Mouse (Mus musculus) neutrophil, adult 59 days (primary cell): Measurements from ENCODE around the gene Slc44a4. TPM values are rescaled to one million over a fixed set of nuclear protein-coding genes. Genes with fewer than 3 reads are reported as not detected.

Experiments
- total RNA-seq, 2 experiments: library from RNA; stranded (reverse); gene quantifications; 1 replicate in 1 of 2; 2 replicates in 1 of 2; pipeline ENCODE4 v1.2.4; 2023

Gene Slc44a4
- total RNA-seq, result under 1 TPM in 1 of 2 experiments, not detected in 1; 0.24 TPM

DNA sequence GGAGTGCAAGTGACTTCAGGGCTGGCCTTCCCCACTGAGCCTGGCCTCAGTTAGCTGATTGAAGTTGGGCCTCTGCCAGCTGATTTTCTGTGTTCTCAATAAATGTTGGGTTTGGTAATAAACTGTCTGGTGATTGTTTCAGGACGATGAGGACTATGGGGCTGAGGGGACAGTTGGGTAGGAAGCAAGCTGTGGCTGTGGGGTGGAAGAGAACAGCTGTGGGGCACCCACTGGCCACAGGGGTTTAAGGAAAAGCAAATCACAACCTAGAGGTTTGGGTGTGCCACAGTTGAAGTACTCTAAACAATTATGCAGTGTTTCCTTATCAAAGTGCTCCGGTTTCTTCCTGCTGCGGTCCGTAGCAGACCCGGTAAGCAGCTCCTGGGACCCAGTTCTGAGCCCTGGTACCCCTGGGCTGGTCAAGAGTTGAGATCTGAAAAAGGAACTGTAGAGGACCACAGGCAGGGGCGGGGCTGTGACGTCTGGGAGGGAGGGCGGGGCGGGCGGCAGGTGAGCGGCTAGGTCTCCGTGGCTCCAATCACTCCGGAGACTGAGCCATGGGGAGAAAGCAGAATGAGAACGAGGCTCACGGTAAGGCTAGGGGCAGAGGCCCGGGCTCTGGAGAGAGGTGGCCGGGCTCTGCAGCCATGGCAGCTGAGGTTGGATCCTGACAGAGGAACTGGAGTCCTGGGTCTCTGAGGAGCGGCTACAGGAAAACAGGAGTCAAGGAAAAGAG, at the start of gene Slc44a4:
Gene Slc44a4, plus strand, starts transcription at position 537 of the 736 bp plus-strand sequence.

DNA sequence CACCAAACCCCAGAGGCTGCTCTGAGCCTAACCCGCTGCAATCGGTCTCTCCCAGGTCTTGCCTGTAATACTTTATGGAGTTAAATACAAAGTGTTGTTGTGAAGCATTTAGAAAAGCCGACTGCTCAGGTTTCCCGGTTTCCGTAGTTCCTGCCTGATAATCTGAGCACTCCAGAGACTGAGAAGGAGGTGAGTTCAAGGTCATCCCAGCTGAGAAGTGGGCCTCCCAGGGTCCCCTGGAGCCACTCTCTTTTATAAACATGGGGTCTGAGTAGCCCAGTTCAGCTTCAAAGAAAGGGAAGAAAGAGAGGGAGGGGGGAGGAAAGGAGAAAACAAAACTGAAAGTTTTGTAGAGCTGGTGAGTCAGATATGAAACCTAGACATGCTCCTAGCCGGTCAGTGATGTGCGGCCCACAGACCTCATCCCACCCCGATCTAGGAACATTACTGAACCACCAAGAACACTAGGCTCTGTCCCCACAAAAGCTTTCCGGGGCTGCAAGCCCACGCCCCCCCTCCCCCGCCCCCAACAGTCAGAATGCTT, 34.9 kb upstream of the Slc44a4 start, which contains the start of gene Zbtb12:
Gene Zbtb12, plus strand, starts transcription at position 148 of the 544 bp plus-strand sequence.

DNA sequence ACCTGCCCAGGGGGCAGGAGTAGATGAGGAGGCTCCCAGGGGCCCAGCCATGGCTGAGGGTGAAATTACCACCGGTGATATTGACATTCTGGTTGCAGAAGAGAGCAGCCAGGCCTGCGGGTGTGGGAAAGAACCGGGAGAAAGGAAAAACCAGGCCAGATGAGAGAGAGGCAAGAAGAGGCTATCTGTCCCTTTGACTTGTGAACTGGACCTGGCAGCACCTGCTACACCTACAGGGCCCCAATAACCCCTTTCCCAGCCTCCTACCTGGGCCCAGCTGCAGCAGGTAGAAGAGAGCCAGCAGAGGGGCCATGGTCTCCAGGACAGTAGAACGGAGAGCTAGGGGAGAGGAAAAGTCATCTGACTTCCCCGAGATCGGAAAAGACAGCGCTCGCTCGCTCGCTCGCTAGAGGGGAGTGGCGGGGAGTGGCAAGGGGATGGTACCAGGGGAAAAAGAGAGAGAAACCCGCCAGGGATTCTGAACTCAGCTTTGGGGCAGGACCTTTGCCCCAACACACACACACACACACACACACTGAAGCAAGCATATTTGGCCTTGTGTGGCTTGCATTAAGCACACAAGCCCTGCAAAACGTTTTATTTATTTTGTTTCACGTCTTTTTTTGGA, 32.5 kb upstream of the Slc44a4 start, which contains the start of gene Gm20547:
Gene Gm20547, minus strand, starts transcription at position 360 of the 628 bp plus-strand sequence.

DNA sequence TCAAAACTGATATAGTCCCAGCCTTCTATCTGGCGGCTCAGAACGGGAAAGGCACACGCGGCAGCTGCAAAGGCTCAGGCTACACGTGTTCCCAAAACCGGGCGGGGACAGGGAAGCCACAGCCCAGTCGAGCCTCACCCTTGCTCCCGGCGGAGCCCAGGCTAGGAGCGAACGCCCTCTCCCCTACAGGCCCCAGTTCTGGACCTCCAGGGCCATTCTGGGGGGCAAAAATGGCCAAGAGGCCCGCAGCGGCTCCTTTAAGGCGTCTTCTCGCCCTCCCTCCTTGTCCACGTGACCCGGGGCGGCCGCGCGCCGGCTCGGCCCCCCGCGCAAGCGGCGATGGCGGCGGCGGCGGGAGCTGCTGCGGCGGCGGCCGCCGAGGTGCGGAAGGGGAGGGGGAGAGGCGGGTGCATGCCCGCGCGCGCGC, 16.1 kb upstream of the Slc44a4 start, which contains the start of the genes C2 and Ehmt2:
Gene C2, minus strand, starts transcription at position 106 of the 427 bp plus-strand sequence.
Gene Ehmt2, plus strand, starts transcription at position 310 of the 427 bp plus-strand sequence.

DNA sequence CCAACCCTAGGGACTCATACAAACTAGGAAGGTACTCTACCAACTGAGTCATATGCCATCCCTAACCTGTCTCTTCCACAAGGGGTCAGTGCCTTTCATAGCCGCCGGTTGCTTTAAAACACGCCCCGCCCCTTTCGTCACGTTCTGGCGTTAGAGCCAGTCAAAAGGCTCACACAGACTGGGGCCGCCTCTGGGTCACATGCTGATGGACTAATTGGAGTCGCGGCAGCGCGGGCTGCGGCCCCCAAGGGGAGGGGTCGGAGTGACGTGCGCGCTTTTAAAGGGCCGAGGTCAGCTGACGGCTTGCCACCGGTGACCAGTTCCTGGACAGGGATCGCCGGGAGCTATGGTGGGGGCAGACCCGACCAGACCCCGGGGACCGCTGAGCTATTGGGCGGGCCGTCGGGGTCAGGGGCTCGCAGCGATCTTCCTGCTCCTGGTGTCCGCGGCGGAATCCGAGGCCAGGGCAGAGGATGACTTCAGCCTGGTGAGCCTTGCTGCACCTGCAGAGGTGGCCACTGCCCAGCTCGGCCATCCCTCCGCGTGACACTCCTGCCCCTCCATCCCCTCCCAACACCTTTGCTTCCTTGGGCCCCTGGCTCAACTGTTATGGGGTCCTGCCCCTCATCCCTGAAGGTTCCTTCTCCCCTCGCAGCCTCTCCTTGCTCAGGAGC, 16.9 kb downstream of the Slc44a4 start, which contains the start of gene Neu1:
Gene Neu1, plus strand, starts transcription at position 193 of the 674 bp plus-strand sequence.

DNA sequence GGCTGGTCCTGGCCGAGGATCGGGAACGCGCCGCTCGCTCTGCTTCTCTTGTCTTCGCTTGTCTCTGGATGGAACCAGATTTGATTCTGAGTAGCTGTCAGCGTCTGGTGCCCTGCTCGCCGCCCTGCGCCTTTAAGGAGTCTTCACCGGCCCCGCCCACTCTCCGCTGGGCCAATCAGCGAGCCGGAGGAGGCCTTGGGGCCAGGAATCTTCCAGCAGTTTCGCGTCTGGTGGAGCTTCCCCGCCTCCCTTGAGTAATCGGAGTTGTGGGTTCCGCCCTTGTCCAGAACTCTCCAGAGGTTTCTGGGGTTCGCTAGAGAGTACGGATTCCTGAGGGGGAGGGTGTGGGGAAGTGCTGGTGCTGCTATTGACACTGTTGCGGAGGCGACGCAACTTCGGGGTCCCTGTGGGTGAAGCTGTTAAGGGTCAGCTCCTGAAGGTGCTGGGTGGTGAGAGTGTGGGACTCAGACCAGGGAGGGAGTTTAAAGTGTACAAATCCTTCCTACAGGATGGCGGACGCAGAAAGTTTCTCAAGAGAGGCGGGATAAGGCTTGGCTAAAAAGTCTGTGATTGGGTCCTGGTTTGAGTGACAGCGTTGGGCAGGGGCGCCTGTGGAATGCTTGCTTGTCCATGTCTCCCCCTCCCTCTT, 45.0 kb downstream of the Slc44a4 start, which contains the start of gene Hspa1b:
Gene Hspa1b, minus strand, starts transcription at position 109 of the 649 bp plus-strand sequence.

DNA sequence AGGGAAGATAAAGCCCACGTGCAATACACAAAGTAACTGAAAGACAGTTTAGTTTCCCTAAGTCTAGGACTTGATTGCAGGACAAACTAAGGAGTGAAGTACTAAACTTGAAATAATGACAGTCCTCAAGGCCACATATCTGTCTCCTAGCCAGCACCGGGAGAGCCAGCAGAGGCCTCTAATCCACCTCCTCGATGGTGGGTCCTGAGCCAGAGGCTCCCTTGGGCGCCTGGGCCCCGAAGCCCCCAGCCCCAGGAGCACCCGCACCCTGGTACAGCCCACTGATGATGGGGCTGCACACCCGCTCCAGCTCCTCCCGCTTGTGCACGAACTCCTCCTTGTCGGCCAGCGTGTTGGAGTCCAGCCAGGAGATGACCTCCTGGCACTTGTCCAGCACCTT, 55.6 kb downstream of the Slc44a4 start, which contains the start of gene Gm20481:
Gene Gm20481, plus strand, starts transcription at position 91 of the 400 bp plus-strand sequence.

DNA sequence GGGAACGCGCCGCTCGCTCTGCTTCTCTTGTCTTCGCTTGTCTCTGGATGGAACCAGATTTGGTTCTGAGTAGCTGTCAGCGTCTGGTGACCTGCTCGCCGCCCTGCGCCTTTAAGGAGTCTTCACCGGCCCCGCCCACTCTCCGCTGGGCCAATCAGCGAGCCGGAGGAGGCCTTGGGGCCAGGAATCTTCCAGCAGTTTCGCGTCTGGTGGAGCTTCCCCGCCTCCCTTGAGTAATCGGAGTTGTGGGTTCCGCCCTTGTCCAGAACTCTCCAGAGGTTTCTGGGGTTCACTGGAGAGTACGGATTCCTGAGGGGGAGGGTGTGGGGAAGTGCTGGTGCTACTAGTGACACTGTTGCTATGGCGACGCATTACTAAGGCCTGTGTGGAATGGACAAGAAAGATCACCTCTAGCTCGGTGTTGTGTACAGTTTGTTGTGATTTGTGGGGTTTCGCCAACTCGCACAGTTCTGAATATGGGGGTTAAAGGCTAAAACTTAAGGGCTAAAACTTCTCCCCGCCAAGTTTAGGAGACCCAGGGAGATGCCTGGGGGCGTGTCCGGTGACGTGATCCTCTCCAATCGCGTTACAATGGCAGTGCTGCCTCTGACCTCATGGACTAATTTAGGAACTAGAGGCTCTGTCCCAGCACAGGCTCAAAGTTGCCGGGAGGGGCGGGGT, 57.9 kb downstream of the Slc44a4 start, which contains the start of the genes Hspa1a and Hspa1l:
Gene Hspa1a, minus strand, starts transcription at position 88 of the 681 bp plus-strand sequence.
Gene Hspa1l, plus strand, starts transcription at position 635 of the 681 bp plus-strand sequence.

Other genes starting within 250 kb of the Slc44a4 start
- under 1 TPM in 1 of 2 experiments, not detected in 1; 0.07 TPM for gene Tnxb, start 243.9 kb upstream of the Slc44a4 start, total RNA-seq
- gene C4b, start 170.6 kb upstream of the Slc44a4 start, total RNA-seq, result 1 to 10 TPM in 1 of 2 experiments, under 1 TPM in 1; 0.38 to 1.2 TPM
- not detected for gene Cyp21a1, start 109.9 kb upstream of the Slc44a4 start, total RNA-seq
- 10 to 100 TPM; 39.4 to 40.7 TPM for gene Stk19, start 77.5 kb upstream of the Slc44a4 start, total RNA-seq
- gene Dxo, start 77.4 kb upstream of the Slc44a4 start, total RNA-seq, result 10 to 100 TPM; 46.2 to 53.2 TPM
- 10 to 100 TPM; 83.2 to 91.6 TPM for gene Skiv2l, start 64.3 kb upstream of the Slc44a4 start, total RNA-seq
- 10 to 100 TPM; 24.1 to 27.8 TPM for gene Nelfe, start 64.1 kb upstream of the Slc44a4 start, total RNA-seq
- gene Cfb, start 51.9 kb upstream of the Slc44a4 start, total RNA-seq, result under 1 TPM; 0.64 to 0.73 TPM
- 1 to 10 TPM; 2.7 to 2.8 TPM for gene Zbtb12, start 35.0 kb upstream of the Slc44a4 start, total RNA-seq
- not detected for gene Gm20547, start 32.4 kb upstream of the Slc44a4 start, total RNA-seq
- 1 to 10 TPM in 1 of 2 experiments, under 1 TPM in 1; 0.22 to 1.6 TPM for gene C2, start 16.2 kb upstream of the Slc44a4 start, total RNA-seq
- gene Ehmt2, start 16.0 kb upstream of the Slc44a4 start, total RNA-seq, result 10 to 100 TPM; 58.0 to 71.6 TPM
- gene Neu1, start 16.8 kb downstream of the Slc44a4 start, total RNA-seq, result 10 to 100 TPM; 71.5 to 75.3 TPM
- gene Hspa1b, start 44.8 kb downstream of the Slc44a4 start, total RNA-seq, result 10 to 100 TPM in 1 of 2 experiments, 1 to 10 TPM in 1; 6.4 to 28.6 TPM
- not detected for gene Gm20481, start 55.4 kb downstream of the Slc44a4 start, total RNA-seq
- 10 to 100 TPM; 14.6 to 41.1 TPM for gene Hspa1a, start 57.7 kb downstream of the Slc44a4 start, total RNA-seq
- not detected for gene Hspa1l, start 58.2 kb downstream of the Slc44a4 start, total RNA-seq
- gene Lsm2, start 67.4 kb downstream of the Slc44a4 start, total RNA-seq, result 10 to 100 TPM; 29.9 to 39.2 TPM
- 10 to 100 TPM; 61.3 to 70.3 TPM for gene Vars, start 86.5 kb downstream of the Slc44a4 start, total RNA-seq
- not detected for gene Vwa7, start 102.1 kb downstream of the Slc44a4 start, total RNA-seq
- under 1 TPM; 0.82 to 0.84 TPM for gene Sapcd1, start 113.5 kb downstream of the Slc44a4 start, total RNA-seq
- 1 to 10 TPM; 6.7 to 8.8 TPM for gene Msh5, start 132.3 kb downstream of the Slc44a4 start, total RNA-seq
- gene Clic1, start 135.5 kb downstream of the Slc44a4 start, total RNA-seq, result 100 to 1,000 TPM; 271 to 302 TPM
- 1 to 10 TPM; 3.4 to 4.6 TPM for gene Ddah2, start 144.6 kb downstream of the Slc44a4 start, total RNA-seq
- not detected for gene Ly6g6c, start 150.9 kb downstream of the Slc44a4 start, total RNA-seq
- gene Mpig6b, start 151.7 kb downstream of the Slc44a4 start, total RNA-seq, result under 1 TPM; 0.64 to 0.93 TPM
- not detected for gene Ly6g6e, start 162.4 kb downstream of the Slc44a4 start, total RNA-seq
- gene Ly6g6d, start 163.6 kb downstream of the Slc44a4 start, total RNA-seq, result not detected
- under 1 TPM; 0.31 to 0.55 TPM for gene Ly6g6f, start 171.1 kb downstream of the Slc44a4 start, total RNA-seq
- 10 to 100 TPM; 48.8 to 54.6 TPM for gene Abhd16a, start 174.8 kb downstream of the Slc44a4 start, total RNA-seq
- not detected for gene Ly6g5c, start 193.8 kb downstream of the Slc44a4 start, total RNA-seq
- gene Ly6g5b, start 201.0 kb downstream of the Slc44a4 start, total RNA-seq, result 10 to 100 TPM; 15.2 to 16.0 TPM
- 10 to 100 TPM; 25.6 to 26.4 TPM for gene Gpank1, start 207.0 kb downstream of the Slc44a4 start, total RNA-seq
- gene Csnk2b, start 207.6 kb downstream of the Slc44a4 start, total RNA-seq, result 100 to 1,000 TPM; 171 to 190 TPM
- 10 to 100 TPM; 17.0 to 23.1 TPM for gene D17H6S53E, start 211.9 kb downstream of the Slc44a4 start, total RNA-seq
- gene Apom, start 217.6 kb downstream of the Slc44a4 start, total RNA-seq, result not detected
- gene Bag6, start 220.7 kb downstream of the Slc44a4 start, total RNA-seq, result 100 to 1,000 TPM; 245 to 298 TPM